Mouse (Mus musculus) adrenal gland, adult 2 months (tissue): ENCODE results near the gene Gm11213. TPM values are rescaled to one million over a fixed set of nuclear protein-coding genes. Genes with fewer than 3 reads are reported as not detected.

Experiments
- DNase-seq: peaks from one replicate; pipeline ENCODE4 v3.0.0; 2021
- long read RNA-seq: library from polyadenylated mRNA; stranded (forward); transcript quantifications from one replicate; pipeline ENCODE4 v2.0.0, GENCODE M21; 2021
- polyA plus RNA-seq: library from polyadenylated mRNA; depleted of rRNA; stranded (reverse); fragments of >200 nt; gene quantifications from 2 replicates; pipeline ENCODE4 v1.2.3, GENCODE M21; 2012; rRNA removed
- total RNA-seq, 2 experiments: library from RNA; stranded (reverse); gene quantifications; 2 replicates each; pipeline ENCODE4 v1.2.3; 2021

Gm11213 gene
- total RNA-seq: not detected
- not detected in 2 replicates for polyA plus RNA-seq
- long read RNA-seq: 0 reads

DNA sequence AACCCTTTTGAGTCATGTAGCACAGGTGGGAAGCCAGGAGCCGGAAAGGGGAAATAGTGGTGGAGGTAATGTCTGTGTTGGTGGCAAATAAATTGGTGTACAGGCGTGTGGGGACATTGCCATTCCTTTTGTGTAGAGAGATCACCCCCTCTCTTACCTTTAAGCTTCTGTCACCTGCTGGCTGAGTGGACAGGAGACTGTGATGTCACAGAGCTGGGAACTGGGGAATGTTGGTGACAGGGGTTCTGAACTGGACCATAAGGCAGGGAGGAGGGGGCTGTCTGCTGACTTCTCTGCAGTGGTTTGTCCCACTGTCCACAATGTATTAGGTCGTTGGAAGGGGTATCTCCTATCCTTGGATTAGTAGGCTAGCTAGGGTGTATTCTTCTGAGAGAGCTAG lies at the start of gene Gm11213:
Gene Gm11213 (minus strand): TSS at position 317 of the 400 bp plus-strand sequence.
- no peak for DNase-seq

DNA sequence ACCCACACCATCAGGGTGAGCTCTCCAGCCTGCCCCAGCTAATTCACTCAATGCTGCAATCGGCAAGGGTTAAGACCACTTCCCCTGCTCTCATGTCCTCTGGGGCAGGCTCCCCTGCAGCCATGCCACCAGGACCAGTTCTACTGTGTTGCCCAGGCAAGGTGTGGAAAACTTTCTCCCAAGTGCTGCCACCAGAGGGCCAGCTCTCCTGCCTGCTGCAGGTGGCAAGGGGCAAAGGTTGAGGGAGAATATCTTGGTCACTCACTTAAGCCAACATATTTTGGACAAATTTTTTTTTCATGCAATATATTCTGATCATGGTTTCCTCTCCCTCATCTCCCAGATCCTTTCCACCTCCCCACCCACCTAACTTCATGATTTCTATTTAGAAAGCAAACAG lies 49.3 kb upstream of the Gm11213 start:
- no peak for DNase-seq

DNA sequence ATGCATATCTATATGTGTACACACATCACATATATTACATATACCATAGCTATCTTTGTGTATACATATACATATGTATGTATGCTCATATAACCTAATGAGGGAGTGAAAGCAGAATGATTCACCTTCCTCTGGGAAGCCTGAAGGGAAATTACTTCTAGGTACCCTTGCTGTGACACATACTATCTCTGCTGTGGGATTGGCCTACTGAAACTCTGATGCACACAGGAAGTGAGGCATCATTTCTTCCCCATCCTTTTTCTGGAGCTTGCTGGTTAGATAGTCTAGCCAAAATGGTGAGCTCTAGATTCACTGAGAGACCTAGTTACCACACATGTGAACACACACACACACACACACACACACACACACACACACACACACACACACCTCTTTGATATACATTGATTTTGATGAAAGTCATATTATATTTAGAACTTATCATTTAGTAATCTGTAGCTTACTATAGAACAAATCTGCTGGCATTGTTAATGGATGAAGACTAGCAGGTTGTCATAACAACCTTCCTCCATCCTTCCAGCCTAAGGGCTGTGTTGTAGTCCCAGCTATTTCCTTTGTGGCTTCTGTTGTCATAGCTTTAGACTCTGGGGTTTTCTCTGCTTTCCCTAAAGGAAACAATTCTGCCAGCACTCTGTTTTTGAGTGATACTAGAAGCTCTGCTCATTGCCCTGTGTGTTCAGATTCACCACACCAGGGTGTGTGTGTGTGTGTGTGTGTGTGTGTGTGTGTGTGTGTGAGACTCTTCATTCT lies 39.1 kb upstream of the Gm11213 start:
- no peak for DNase-seq

DNA sequence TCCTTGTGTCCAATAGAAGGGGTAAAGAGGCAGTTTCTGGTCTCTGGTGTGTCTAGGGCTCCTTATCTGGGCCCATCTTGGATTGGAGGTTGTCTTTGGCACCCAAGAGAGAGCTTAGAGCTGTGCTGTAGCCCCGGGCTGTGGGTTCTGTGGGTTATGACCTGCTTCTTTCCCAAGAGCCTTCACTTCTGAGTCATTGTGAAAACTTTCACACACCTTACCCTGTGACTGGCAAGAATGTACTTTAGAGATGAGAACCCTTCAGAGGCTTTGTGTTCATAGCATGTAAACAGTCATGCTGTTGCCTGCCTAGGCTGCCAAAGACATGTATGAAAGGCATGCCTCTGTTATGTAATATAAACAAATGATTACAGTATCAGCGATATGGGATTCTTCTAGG lies 34.8 kb upstream of the Gm11213 start:
- DNase-seq: no peak

GRCm38 (mm10) chr4:63638603-63639002 lies 33.5 kb upstream of the Gm11213 start:
- DNase-seq: no peak

DNA sequence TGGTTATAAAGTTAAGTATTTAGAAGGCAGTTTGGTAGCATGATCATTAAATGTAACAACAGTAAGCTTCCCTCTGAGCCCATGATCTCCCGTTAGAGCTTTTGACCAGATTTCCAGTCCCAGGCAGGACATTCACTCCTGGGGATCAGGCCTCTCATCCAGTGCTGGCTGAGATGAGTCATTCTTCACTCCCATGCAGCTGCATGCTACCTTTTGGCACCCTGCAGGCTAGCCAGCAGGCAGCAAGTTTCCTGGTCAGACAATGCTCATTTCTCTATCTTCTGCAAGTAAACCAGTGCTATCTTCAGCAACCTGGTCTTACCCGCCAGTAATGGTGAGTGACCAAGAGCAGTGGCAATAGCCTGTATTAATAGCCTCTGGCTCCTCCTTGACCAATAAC lies 28.1 kb upstream of the Gm11213 start:
- no peak for DNase-seq

DNA sequence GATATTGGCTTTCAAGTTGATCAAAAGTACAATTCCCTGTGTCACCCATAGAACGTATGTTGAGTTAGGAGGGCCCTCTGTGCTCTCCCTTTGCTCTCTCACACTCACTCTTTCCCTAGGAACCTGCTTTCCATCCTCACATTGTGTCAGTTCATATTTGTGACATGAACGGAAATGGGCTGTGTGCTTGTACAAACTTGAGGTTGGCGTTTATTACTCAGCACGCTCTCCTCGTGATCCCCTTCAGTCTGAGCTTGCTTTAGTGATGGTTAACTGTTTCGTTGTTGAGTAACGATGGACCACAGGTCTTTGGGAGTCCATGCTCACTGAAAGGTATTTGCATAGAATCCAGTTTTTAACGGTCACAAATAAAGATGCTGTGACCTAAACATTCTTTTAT lies 22.1 kb upstream of the Gm11213 start:
- DNase-seq: no peak

DNA sequence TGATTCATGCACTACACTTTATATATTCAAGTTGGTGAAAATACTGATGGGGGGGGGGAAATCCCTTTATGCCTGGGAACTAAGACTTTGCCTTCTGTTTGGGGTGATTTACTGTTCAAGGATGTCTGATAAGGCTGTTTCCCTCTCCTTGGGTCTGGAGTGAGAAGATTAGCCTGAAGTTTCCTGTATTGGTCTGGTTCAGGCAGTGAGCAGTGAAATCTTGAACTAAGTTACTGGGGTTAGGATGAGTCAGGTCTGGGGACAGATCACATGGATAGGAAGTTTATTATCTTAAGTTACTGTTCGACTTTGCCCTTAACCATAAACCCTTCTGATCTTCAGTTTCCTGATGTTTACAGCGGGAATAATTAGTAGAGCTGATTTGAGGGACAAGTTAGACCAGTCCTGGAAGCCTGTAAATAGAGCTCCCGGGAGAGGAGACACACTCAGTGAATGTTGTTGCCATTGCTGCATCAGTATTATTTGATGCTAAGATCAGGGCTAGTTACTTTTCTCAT lies 20.6 kb upstream of the Gm11213 start:
- DNase-seq: peak; percentile 3

DNA sequence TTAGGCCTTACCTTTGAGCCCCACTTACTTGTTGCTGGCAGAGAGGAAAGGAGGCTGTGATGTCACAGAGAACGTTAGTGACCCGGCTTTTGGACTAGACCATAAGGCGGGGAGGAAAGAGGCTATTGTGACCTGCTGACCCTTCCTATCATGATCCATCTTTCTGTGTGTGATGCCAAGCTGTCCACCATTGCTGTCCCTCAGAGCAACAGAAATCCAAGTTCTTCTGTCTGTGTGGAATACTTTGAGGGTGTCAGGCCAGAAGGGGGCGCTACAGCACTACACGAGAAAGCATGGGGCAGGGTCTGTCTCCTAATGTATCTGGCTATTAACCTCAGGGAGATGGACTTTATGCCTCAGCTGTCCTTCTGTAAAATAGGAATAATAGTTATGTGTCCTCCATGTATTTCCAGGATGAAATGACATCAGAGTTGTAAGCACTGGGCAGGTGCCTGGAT lies 17.3 kb upstream of the Gm11213 start, which contains the start of gene Tex48:
Gene Tex48 (minus strand): TSS at position 51 of the 458 bp plus-strand sequence.
- DNase-seq: no peak

DNA sequence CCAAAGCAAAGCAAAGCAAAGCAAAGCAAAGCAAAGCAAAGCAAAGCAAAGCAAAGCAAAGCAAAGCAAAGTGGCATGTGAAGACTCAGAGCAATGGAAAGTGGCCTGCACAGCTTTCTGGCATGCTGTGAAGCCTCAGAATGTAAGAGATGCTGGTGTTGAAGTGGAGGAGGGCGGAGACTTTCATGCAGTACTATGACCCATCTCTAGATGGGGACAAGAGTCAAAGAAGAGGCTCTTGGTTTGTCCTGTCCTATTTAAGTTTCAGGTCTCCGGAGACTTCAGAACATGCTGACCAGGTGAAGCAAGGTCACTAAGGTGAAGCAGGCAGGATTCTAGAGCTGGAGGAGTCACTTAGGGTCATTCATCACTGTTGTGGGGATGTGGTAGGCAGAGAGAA lies 16.8 kb upstream of the Gm11213 start:
- no peak for DNase-seq

DNA sequence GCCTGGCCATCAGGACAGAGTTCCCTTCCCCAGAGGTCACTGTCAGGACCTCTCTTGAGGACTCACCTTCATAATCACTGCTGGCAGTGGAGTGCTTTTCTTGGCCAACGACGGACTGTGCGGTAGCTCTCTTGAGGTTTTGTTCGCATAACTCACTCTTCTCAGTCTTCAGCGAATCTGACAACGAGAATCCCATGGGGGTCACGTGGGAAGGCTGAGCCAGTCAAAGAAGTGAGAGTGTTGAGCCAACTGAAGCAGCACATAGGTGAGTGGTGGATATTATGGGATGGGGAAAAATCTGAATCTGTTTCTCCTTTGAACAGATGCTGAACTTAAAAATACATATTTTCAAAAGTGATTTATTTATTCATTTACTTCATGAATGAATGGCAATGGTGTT lies 3.3 kb upstream of the Gm11213 start:
- no peak for DNase-seq

DNA sequence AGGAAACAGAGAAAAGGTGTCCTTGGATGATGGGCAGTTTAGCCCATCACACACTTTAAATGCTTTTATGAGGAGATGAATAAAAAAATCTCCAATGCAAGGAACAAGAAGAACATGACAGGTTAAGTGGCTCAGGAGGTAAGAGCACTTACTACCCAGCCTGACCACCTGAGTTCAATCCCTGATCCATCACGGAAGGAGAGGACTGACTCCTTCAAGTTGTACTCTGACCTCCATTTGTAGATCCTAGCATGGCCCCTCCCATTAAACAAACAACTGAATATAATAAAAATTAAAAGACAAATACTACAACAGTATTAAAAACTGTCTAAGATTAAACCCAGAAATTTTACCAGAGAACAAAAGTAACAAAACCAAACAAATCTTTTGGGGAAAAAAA lies 907 bp upstream of the Gm11213 start:
- DNase-seq: no peak

- DNase-seq: no peak
Measured at GRCm38 (mm10) chr4:63605545-63605944, 484 bp upstream of the Gm11213 start.

DNA sequence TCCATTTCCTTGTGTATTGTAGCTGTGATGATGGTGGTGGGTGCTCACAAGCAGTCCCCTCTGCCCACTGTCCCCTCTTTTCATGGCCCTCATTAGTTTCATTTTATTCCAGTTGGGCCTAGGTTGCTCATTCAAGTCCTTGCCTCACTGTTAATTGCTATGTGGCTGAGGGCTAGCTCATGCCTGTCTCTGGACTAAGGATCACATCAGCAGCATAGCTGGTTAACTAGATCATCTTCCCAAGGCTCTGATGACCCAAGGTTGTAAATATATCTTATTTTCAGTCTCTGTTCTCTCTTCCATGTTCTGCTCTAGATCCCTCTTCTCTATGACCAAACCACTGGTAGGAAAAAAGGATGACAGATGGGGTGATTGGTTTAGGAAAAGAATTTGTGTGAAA lies 3.8 kb downstream of the Gm11213 start:
- no peak for DNase-seq

DNA sequence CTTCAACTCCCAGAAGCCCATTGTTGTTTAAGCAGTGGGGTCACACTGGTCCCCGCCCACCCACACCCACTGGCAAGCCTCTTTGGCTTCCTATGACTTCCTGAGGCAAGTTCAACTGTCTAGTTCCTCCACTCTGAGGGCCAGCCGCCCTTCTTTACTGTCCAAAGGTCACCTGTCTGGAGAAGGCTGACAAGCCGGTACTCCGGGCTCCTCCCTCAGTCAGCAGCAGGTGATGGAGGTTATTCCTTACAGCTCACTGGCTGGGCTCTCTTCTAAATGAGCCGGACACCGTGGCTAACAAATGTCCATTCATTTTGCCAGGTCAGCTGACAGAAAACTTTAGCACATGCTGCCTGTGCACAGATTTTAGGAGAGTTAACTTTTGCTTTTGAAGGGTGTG lies 4.3 kb downstream of the Gm11213 start:
- DNase-seq: no peak

DNA sequence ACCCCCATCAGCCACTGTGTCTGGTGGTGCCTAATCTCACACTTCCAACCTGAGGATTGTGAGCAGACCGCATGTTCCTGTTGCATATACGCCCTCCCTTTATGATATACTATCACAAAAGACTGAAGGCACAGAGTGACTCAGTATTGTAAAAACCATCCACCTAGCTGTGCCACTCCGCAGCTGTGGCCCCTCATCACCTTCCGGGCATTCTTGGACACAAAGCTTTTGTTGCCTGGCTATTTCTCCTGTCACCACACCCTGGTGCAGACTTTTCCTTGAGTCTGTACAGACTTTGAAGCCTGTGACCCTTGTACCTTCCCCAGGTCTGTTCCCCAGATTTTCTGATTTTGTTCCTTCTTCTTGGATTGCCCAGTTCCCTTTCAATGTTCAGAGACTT lies 9.1 kb downstream of the Gm11213 start:
- DNase-seq: no peak

DNA sequence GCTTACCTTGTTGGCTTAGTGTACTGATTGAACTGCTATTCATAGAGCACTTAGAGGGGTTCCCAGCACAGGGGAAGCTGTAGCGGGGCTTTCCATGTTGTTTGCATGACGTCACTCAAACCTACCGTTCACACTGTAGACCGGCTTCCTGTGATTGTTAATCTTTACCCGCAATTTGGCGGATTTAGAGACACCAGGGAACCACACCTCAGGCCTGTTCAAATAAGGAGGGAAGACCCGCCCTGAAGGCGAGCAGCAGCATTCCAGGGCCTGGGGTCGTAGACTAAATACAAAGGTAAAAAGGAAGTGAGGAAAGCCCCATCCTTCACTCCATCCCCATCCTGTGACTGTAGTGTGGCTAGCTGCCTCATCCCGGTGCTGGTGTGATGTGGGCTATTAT lies 9.8 kb downstream of the Gm11213 start:
- DNase-seq: no peak

GRCm38 (mm10) chr4:63594459-63595110 lies 10.5 kb downstream of the Gm11213 start:
- no peak for DNase-seq

GRCm38 (mm10) chr4:63590538-63590937 lies 14.5 kb downstream of the Gm11213 start:
- no peak for DNase-seq

DNA sequence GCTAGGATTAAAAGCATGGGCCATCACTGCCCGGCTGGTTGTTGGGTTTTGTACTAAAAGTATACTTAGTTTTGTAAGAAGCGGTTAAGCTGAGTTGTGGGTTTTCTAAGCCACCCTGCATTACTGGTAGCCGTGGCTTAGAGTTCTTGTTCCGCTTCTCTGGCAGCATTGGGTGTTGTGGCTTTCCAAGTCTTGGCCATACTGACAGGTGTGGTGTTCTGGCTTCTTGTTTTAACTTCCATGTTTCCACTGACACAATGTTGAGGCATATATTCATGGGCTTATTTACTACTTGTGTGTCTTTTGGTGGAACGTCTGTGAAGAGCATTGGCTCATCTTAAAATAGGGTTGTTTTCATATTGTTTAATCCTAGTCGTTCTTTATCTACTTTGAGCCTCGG lies 15.1 kb downstream of the Gm11213 start:
- DNase-seq: no peak

DNA sequence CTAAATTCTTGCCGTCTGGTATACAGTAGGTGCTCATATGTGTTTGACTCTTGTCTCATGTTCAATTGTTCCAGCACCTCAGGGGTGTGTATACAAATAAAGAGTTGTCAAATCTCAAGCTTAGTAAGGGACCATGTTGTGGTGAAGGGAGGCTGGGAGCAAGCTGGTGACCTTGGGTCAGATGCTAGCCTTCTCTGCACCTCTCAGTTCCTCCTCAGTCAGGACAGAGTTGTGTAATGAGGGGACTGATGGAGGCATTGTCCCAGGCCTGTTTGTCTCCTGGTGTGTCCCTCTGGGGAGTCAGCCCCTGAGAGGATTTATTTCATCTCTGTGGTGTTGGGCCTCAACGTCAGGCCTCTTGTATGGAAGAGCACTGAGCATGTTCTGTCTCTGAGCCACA lies 18.8 kb downstream of the Gm11213 start:
- no peak for DNase-seq

- DNase-seq: no peak
Measured at GRCm38 (mm10) chr4:63585216-63585615, 19.8 kb downstream of the Gm11213 start.

DNA sequence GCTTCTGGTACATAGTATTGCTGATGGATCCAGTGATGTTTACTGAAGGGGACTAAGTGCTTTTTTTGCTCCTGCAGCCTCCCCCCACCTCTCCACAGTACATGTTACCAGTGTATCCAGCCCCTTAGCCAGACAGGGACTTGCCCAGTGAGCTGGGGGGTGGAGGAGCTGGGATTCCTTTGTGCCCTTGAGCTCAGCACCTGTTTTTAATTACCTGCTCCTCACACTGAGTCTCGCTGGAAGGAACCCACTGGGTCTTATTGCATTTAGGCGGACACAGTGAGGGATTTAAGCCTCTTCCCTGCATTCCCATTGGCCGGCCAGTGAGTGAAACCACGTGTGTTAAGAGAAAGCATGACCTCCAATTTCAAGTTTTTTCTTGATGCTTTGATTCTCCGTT lies 22.5 kb downstream of the Gm11213 start:
- DNase-seq: no peak
